Mouse (Mus musculus) lung, embryonic 14.5 days (tissue): Measurements from ENCODE around the gene Bag5. TPM values are rescaled to one million over a fixed set of nuclear protein-coding genes. Genes with fewer than 3 reads are reported as not detected.

Source experiments
- ATAC-seq: fragments of 200-750 bp; cut with Nextera tagmentation; 2 replicates; pipeline ENCODE4 v1.8.0; 2017; ENCODE audit warnings: mild to moderate bottlenecking, moderate TSS enrichment, moderate library complexity; ENCODE audit not compliant: insufficient read depth
- DNase-seq: peaks from one replicate; pipeline ENCODE4 v3.0.0-alpha.2; 2015
- H3K27ac ChIP-seq: fragments of 300-500 bp; sonication (generic); 2 replicates; pipeline ENCODE4 v1.5.1; 2014; ENCODE audit warnings: low read depth, mild to moderate bottlenecking, moderate library complexity
- H3K27me3 ChIP-seq: fragments of 300-500 bp; sonication (generic); 2 replicates; pipeline ENCODE4 v1.6.1; 2014; ENCODE audit warnings: low read length, control low read depth; ENCODE audit not compliant: insufficient read depth
- H3K36me3 ChIP-seq: fragments of 300-500 bp; sonication (generic); 2 replicates; pipeline ENCODE4 v1.6.1; 2014; ENCODE audit warnings: control low read depth; ENCODE audit not compliant: insufficient read depth
- H3K4me1 ChIP-seq: fragments of 300-500 bp; sonication (generic); 2 replicates; pipeline ENCODE4 v1.6.1; 2014; ENCODE audit warnings: antibody characterized with exemption, control low read depth; ENCODE audit not compliant: insufficient read depth
- H3K4me2 ChIP-seq: fragments of 300-500 bp; sonication (generic); 2 replicates; pipeline ENCODE4 v1.6.1; 2014; ENCODE audit warnings: mild to moderate bottlenecking
- H3K4me3 ChIP-seq: fragments of 300-500 bp; sonication (generic); 2 replicates; pipeline ENCODE4 v1.5.1; 2014; ENCODE audit warnings: low read depth, low read length
- H3K9ac ChIP-seq: fragments of 300-500 bp; sonication (generic); 2 replicates; pipeline ENCODE4 v1.6.1; 2014
- H3K9me3 ChIP-seq: fragments of 300-500 bp; sonication (generic); 2 replicates; pipeline ENCODE4 v1.6.1; 2016; ENCODE audit warnings: low read depth, low read length, control low read depth
- CTCF ChIP-seq: IDR thresholded peaks from 2 replicates; pipeline ENCODE4 v1.5.1; 2016; ENCODE audit warnings: antibody characterized with exemption, low read depth
- WGBS: fragments of 180-500 bp; shearing (Covaris S2); extraction: QIAGEN DNeasy Blood & Tissue Kit; methylation state at CpG from one replicate; pipeline ENCODE4 v1.1.7; 2014; 5-methylcytosine and 5-hydroxymethylcytosine counted together
- polyA plus RNA-seq: library from polyadenylated mRNA; unstranded; fragments of >200 nt; fragmentation: Nextera tagmentation; extraction: Ambion mirVana; gene quantifications from 2 replicates; pipeline ENCODE4 v1.2.1, GENCODE M21; 2014

The Bag5 gene
- polyA plus RNA-seq, 1 experiment from 2014 or later, result 53.2 TPM

- TF ChIP-seq CTCF, result no peak
- ATAC-seq, result no peak
Observed at GRCm38 (mm10) chr12:111697708-111698107, 15.3 kb downstream of the Bag5 start.

GRCm38 (mm10) chr12:111696239-111696638 lies 16.8 kb downstream of the Bag5 start:
- no peaks in the 10 kb centered on the region for H3K36me3 ChIP-seq
- no peak overlapping the region for H3K27ac ChIP-seq
- H3K4me2 ChIP-seq, result no peak overlapping the region
- no peak overlapping the region for H3K4me3 ChIP-seq
- peak; percentile 88 for TF ChIP-seq CTCF
- peaks cover 28% of the 10 kb centered on the region for H3K4me1 ChIP-seq
- H3K27me3 ChIP-seq, result no peaks in the 10 kb centered on the region
- DNase-seq, result peak; percentile 93
- no peaks in the 10 kb centered on the region for H3K9me3 ChIP-seq
- ATAC-seq, result no peak
- WGBS, result 32% methylated on average over 6 of the region's 6 CpGs
- no peak overlapping the region for H3K9ac ChIP-seq

More at GRCm38 (mm10) chr12:111697708-111698107, 15.3 kb downstream of the Bag5 start:
- Histone ChIP-seq H3K27me3 (no peaks in the 10 kb centered on the region), H3K4me3 (no peak overlapping the region), H3K4me2 (no peak overlapping the region), H3K27ac (no peak overlapping the region), H3K4me1 (peaks cover 22% of the 10 kb centered on the region), H3K9me3 (no peaks in the 10 kb centered on the region), H3K9ac (no peak overlapping the region), H3K36me3 (no peaks in the 10 kb centered on the region)
- WGBS, result 55% methylated on average over 4 of the region's 4 CpGs
- no peak for DNase-seq

DNA sequence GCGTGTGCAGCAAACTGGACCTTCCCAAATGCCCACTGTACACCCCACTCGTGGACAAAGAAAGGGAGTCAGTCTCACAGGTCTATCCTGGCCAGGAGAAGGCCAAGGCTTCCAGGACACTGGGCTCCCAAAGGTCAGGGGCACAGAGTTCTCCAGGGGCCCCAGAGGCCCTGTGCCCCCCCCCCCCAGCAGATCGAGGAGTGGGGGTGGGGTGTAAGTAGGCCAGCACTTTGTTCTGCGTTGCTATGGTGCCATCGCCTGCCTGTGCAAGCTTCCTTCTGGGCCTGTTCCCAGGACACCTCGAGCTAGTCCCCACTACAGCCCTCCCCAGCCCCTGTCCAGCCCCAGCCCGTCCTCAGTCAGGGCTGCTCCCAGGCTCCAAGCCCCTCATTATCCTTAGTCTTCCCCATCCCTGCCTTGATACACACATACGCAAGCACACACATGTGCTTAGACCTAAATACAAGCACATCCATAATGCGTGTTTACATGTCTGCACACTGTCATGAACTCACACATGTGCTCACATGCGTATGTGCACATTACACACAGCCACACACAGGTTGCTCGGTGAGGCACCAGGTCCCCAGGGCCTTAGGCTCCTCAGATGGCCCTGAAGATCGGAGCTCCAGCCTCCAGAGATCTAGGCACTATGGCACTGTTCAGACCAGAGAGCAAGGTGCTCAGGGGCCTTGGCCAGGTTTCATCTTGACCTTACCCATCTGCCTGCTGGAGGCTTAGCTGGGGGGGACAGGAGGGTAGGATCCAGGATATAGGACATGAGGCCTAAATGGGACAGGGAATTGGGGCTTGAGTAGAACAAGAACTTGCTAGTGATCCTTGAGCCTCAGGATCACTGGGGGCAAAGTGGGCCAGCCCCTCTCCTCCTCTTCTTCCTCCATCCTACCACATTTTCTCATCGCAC lies 17.9 kb downstream of the Bag5 start:
- H3K4me1 ChIP-seq, result peaks cover 28% of the 10 kb centered on the region
- no peak overlapping the region for H3K4me3 ChIP-seq

GRCm38 (mm10) chr12:111694271-111694781 lies 18.7 kb downstream of the Bag5 start:
- Histone ChIP-seq H3K27ac (peak overlapping the region; percentile 79), H3K9ac (peak overlapping the region; percentile 35), H3K36me3 (no peaks in the 10 kb centered on the region), H3K4me3 (no peak overlapping the region), H3K27me3 (no peaks in the 10 kb centered on the region), H3K9me3 (no peaks in the 10 kb centered on the region), H3K4me2 (peak overlapping the region; percentile 37), H3K4me1 (peaks cover 28% of the 10 kb centered on the region)
- peak; percentile 74 for DNase-seq
- whole genome bisulfite sequencing, result 7% methylated on average over 12 of the region's 12 CpGs
- no peak for TF ChIP-seq CTCF
- ATAC-seq, result peak; percentile 39

More for the DNA sequence above, 17.9 kb downstream of the Bag5 start:
- Histone ChIP-seq H3K27ac (peak overlapping the region; percentile 79), H3K9me3 (no peaks in the 10 kb centered on the region), H3K9ac (no peak overlapping the region), H3K27me3 (no peaks in the 10 kb centered on the region), H3K4me2 (no peak overlapping the region), H3K36me3 (no peaks in the 10 kb centered on the region)
- TF ChIP-seq CTCF, result no peak
- ATAC-seq (peak; percentile 28; the same call in 1 of the 2 replicates), DNase-seq (peak; percentile 42)
- WGBS, result 56% methylated on average over 13 of the region's 13 CpGs

GRCm38 (mm10) chr12:111693341-111694270 lies 19.5 kb downstream of the Bag5 start:
- WGBS, result 45% methylated on average over 18 of the region's 18 CpGs
- H3K4me2 ChIP-seq, result peak overlapping the region; percentile 37
- no peaks in the 10 kb centered on the region for H3K36me3 ChIP-seq
- peak overlapping the region; percentile 79 for H3K27ac ChIP-seq
- H3K9ac ChIP-seq, result peak overlapping the region; percentile 35
- no peaks in the 10 kb centered on the region for H3K9me3 ChIP-seq
- H3K4me3 ChIP-seq, result no peak overlapping the region
- H3K27me3 ChIP-seq, result no peaks in the 10 kb centered on the region
- ATAC-seq, result peak; percentile 33
- H3K4me1 ChIP-seq, result peaks cover 28% of the 10 kb centered on the region
- DNase-seq, result no peak
- TF ChIP-seq CTCF, result 0 out of 2 replicates have a peak, but pooled peaks have one; percentile 7

DNA sequence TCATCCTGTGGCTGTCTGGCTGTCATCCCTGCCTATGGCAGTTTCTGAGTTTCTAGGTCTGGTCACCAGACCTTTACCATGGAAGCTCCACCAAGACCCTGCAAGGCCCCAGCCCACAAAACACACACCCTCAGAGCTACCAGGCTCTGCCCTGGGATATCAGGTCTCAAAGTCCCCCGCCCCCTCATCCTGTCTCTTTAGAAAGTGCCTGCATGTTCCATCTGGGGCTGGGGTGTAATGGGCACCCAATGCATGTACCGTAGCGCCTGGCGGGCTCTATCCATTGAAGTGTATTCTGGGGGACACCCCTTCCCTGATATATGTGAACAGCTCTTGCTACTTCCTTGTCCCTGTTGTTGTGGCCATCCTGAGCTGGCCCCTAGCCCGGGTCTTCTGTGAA lies 20.2 kb downstream of the Bag5 start:
- peaks cover 30% of the 10 kb centered on the region for H3K4me1 ChIP-seq
- 89% methylated on average over 5 of the region's 5 CpGs for WGBS

More for the DNA sequence above, 20.2 kb downstream of the Bag5 start:
- H3K4me3 ChIP-seq, result no peak overlapping the region
- H3K4me2 ChIP-seq, result no peak overlapping the region
- no peak overlapping the region for H3K27ac ChIP-seq
- H3K9me3 ChIP-seq, result no peaks in the 10 kb centered on the region
- TF ChIP-seq CTCF, result no peak
- H3K27me3 ChIP-seq, result no peaks in the 10 kb centered on the region
- no peaks in the 10 kb centered on the region for H3K36me3 ChIP-seq
- DNase-seq (no peak), ATAC-seq (no peak)
- H3K9ac ChIP-seq, result no peak overlapping the region
